Mouse (Mus musculus) stomach, postnatal 0 days (tissue): ENCODE data around the gene Myh7b.

Experiments used
- CTCF ChIP-seq: IDR thresholded peaks from 2 replicates; pipeline ENCODE4 v1.5.1; 2016; ENCODE audit warnings: antibody characterized with exemption, low read depth, mild to moderate bottlenecking, moderate library complexity
- EP300 ChIP-seq: optimal IDR thresholded peaks from 2 replicates; pipeline ENCODE3; 2016; ENCODE audit warnings: antibody characterized with exemption

DNA sequence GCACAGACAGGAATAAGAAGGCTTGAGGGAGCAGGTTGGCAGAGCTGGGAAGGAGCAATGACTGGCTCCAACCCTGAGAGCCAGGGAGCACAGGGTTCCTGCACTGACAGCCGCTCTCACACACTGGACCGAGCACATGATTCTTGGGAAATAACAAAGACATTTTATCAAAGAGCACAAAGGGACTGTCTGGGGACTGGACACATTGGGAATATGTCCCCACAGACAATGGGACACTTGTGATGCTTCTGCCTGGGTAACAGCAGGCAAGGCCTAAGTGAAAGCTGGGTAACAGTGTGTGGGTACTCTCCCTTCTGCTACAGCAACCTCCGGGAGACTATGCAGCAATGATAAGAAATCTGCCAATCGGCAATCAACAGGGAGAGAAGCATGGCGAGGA, 51.4 kb downstream of the Myh7b start:
- TF ChIP-seq CTCF (no peak), EP300 (no peak)
